Mouse (Mus musculus) testis, adult 2 months (tissue): ENCODE measurements around the gene Cog5. TPM values are rescaled to one million over a fixed set of nuclear protein-coding genes. Genes with fewer than 3 reads are reported as not detected.

Source experiments
- H3K27ac ChIP-seq: fragments of 200-500 bp; 2 replicates; pipeline ENCODE4 v1.5.1; 2012; ENCODE audit warnings: low read depth, low read length; ENCODE audit not compliant: control insufficient read depth, insufficient read depth
- H3K27me3 ChIP-seq: fragments of 200-500 bp; 2 replicates; pipeline ENCODE4 v1.6.1; 2012; ENCODE audit warnings: mild to moderate bottlenecking, low read length, moderate library complexity; ENCODE audit not compliant: control insufficient read depth, insufficient read depth
- H3K36me3 ChIP-seq: fragments of 200-500 bp; 2 replicates; pipeline ENCODE4 v1.6.1; 2012; ENCODE audit warnings: mild to moderate bottlenecking, low read length; ENCODE audit not compliant: control insufficient read depth, insufficient read depth
- H3K4me1 ChIP-seq: fragments of 200-500 bp; 2 replicates; pipeline ENCODE4 v1.6.1; 2012; ENCODE audit warnings: low read length; ENCODE audit not compliant: control insufficient read depth, insufficient read depth
- H3K4me3 ChIP-seq: fragments of 200-500 bp; 2 replicates; pipeline ENCODE4 v1.5.1; 2012; ENCODE audit warnings: low read depth, mild to moderate bottlenecking, low read length, moderate library complexity, mixed read lengths; ENCODE audit not compliant: control insufficient read depth
- CTCF ChIP-seq: fragments of 200-500 bp; IDR thresholded peaks from 2 replicates; pipeline ENCODE4 v1.5.1; 2012; ENCODE audit warnings: low read depth, mild to moderate bottlenecking, inconsistent platforms, low read length, moderate library complexity; ENCODE audit not compliant: control insufficient read depth, insufficient read depth, insufficient replicate concordance
- POLR2A ChIP-seq: fragments of 200-500 bp; IDR thresholded peaks from 2 replicates; pipeline ENCODE4 v1.6.1; 2012; ENCODE audit warnings: low read depth, mild to moderate bottlenecking, inconsistent platforms, low read length, moderate library complexity; ENCODE audit not compliant: control insufficient read depth
- polyA plus RNA-seq: library from polyadenylated mRNA; depleted of rRNA; stranded (reverse); fragments of >200 nt; gene quantifications from 2 replicates; pipeline ENCODE4 v1.2.3, GENCODE M21; 2012

Cog5 gene
- polyA plus RNA-seq, 1 experiment, result 17.4 TPM

- TF ChIP-seq POLR2A, result no peak
- TF ChIP-seq CTCF, result no peak
- Histone ChIP-seq H3K4me3 (no peak overlapping the region), H3K4me1 (no peaks in the 10 kb centered on the region), H3K36me3 (no peaks in the 10 kb centered on the region), H3K27ac (no peak overlapping the region), H3K27me3 (no peaks in the 10 kb centered on the region)
Observed at GRCm38 (mm10) chr12:31725511-31726275, 71.0 kb downstream of the Cog5 start.

- no peaks in the 10 kb centered on the region for H3K27me3 ChIP-seq
- H3K4me3 ChIP-seq, result no peak overlapping the region
- H3K4me1 ChIP-seq, result no peaks in the 10 kb centered on the region
- TF ChIP-seq POLR2A (no peak), CTCF (no peak)
- no peak overlapping the region for H3K27ac ChIP-seq
- no peaks in the 10 kb centered on the region for H3K36me3 ChIP-seq
Observed at GRCm38 (mm10) chr12:31726707-31727106, 72.0 kb downstream of the Cog5 start.

- Histone ChIP-seq H3K36me3 (no peaks in the 10 kb centered on the region), H3K4me1 (no peaks in the 10 kb centered on the region), H3K4me3 (no peak overlapping the region), H3K27ac (no peak overlapping the region), H3K27me3 (no peaks in the 10 kb centered on the region)
- TF ChIP-seq CTCF, result no peak
- no peak for TF ChIP-seq POLR2A
Observed at GRCm38 (mm10) chr12:31730126-31730525, 75.5 kb downstream of the Cog5 start.

- Histone ChIP-seq H3K27me3 (no peaks in the 10 kb centered on the region), H3K27ac (no peak overlapping the region), H3K4me1 (no peaks in the 10 kb centered on the region), H3K36me3 (no peaks in the 10 kb centered on the region), H3K4me3 (no peak overlapping the region)
- TF ChIP-seq POLR2A (no peak), CTCF (no peak)
Observed at GRCm38 (mm10) chr12:31734616-31735015, 79.9 kb downstream of the Cog5 start.

- Histone ChIP-seq H3K27ac (no peak overlapping the region), H3K36me3 (no peaks in the 10 kb centered on the region; the same call in 1 of the 2 replicates), H3K4me3 (no peak overlapping the region), H3K27me3 (no peaks in the 10 kb centered on the region), H3K4me1 (no peaks in the 10 kb centered on the region)
- TF ChIP-seq POLR2A (no peak), CTCF (no peak)
Observed at GRCm38 (mm10) chr12:31747301-31747700, 92.6 kb downstream of the Cog5 start.

- H3K4me3 ChIP-seq, result no peak overlapping the region
- H3K27me3 ChIP-seq, result no peaks in the 10 kb centered on the region
- TF ChIP-seq POLR2A, result no peak
- no peak for TF ChIP-seq CTCF
Observed at GRCm38 (mm10) chr12:31749846-31750245, 95.2 kb downstream of the Cog5 start.

GRCm38 (mm10) chr12:31754465-31754864 lies 99.8 kb downstream of the Cog5 start:
- no peaks in the 10 kb centered on the region for H3K36me3 ChIP-seq
- no peaks in the 10 kb centered on the region for H3K4me1 ChIP-seq
- no peaks in the 10 kb centered on the region for H3K27me3 ChIP-seq
- no peak overlapping the region for H3K27ac ChIP-seq
- TF ChIP-seq POLR2A (no peak), CTCF (no peak)
- no peak overlapping the region for H3K4me3 ChIP-seq

More at GRCm38 (mm10) chr12:31749846-31750245, 95.2 kb downstream of the Cog5 start:
- Histone ChIP-seq H3K4me1 (no peaks in the 10 kb centered on the region), H3K27ac (no peak overlapping the region), H3K36me3 (no peaks in the 10 kb centered on the region)
